Mouse (Mus musculus): ENCODE results near the gene Cntn4. TPM values are rescaled to one million over a fixed set of nuclear protein-coding genes. Genes with fewer than 3 reads are reported as not detected.

The Cntn4 gene
- total RNA-seq, 2 experiments from 2014 or later, result not detected

- intact Hi-C loops (cut with DNase I), result no loop called here
- DNase-seq, result no peak
These were observed 916.3 kb downstream of the Cntn4 start for GRCm38 (mm10) chr6:106593756-106594155.

GRCm38 (mm10) chr6:106617081-106617480, 939.6 kb downstream of the Cntn4 start:
- intact Hi-C loops (cut with DNase I), result no loop called here

GRCm38 (mm10) chr6:106621188-106621749, 943.8 kb downstream of the Cntn4 start:
- intact Hi-C loops (cut with DNase I), result no loop called here
- no peak for DNase-seq

More at GRCm38 (mm10) chr6:106617081-106617480, 939.6 kb downstream of the Cntn4 start:
- no peak for DNase-seq

- DNase-seq, result no peak
- intact Hi-C loops (cut with DNase I), result no loop called here
These were observed 965.6 kb downstream of the Cntn4 start for GRCm38 (mm10) chr6:106643026-106643425.

- intact Hi-C loops (cut with DNase I), result no loop called here
- DNase-seq, result peak; percentile 16 to 42
These were observed 968.2 kb downstream of the Cntn4 start for GRCm38 (mm10) chr6:106645496-106646211.

- no peak for DNase-seq
- intact Hi-C loops (cut with DNase I), result no loop called here
These were observed 969.5 kb downstream of the Cntn4 start for GRCm38 (mm10) chr6:106646945-106647344.

GRCm38 (mm10) chr6:106663780-106664651, 986.6 kb downstream of the Cntn4 start:
- peak; percentile 26 to 41 for DNase-seq
- intact Hi-C loops (cut with DNase I), result loop anchor here (5.0 kb wide), 1 partner anchor 138 kb away; the partner anchor contains the start of gene Crbn

- DNase-seq, result no peak
- intact Hi-C loops (cut with DNase I), result no loop called here
These were observed 998.1 kb downstream of the Cntn4 start for GRCm38 (mm10) chr6:106675581-106675980.

- no peak for DNase-seq
- intact Hi-C loops (cut with DNase I), result no loop called here
These were observed 1024.5 kb downstream of the Cntn4 start for GRCm38 (mm10) chr6:106701931-106702330.

GRCm38 (mm10) chr6:106705506-106706035, 1028.1 kb downstream of the Cntn4 start:
- intact Hi-C loops (cut with DNase I), result no loop called here
- no peak for DNase-seq

- intact Hi-C loops (cut with DNase I), result no loop called here
- DNase-seq, result no peak
These were observed 1048.2 kb downstream of the Cntn4 start for GRCm38 (mm10) chr6:106725642-106726041.

- intact Hi-C loops (cut with DNase I), result no loop called here
- DNase-seq, result no peak
These were observed 1048.6 kb downstream of the Cntn4 start for GRCm38 (mm10) chr6:106726078-106726477.

GRCm38 (mm10) chr6:106727703-106728102, 1050.2 kb downstream of the Cntn4 start:
- DNase-seq, result no peak
- intact Hi-C loops (cut with DNase I), result no loop called here

GRCm38 (mm10) chr6:106729682-106730314, 1052.3 kb downstream of the Cntn4 start:
- no peak for DNase-seq
- intact Hi-C loops (cut with DNase I), result no loop called here

- DNase-seq, result no peak
- intact Hi-C loops (cut with DNase I), result no loop called here
These were observed 1055.1 kb downstream of the Cntn4 start for GRCm38 (mm10) chr6:106732563-106732962.

GRCm38 (mm10) chr6:106738229-106738628, 1060.8 kb downstream of the Cntn4 start:
- no peak for DNase-seq
- intact Hi-C loops (cut with DNase I), result no loop called here

- DNase-seq, result no peak
- intact Hi-C loops (cut with DNase I), result no loop called here
These were observed 1062.9 kb downstream of the Cntn4 start for GRCm38 (mm10) chr6:106740244-106740825.

GRCm38 (mm10) chr6:106743556-106744233, 1066.2 kb downstream of the Cntn4 start:
- intact Hi-C loops (cut with DNase I), result no loop called here
- DNase-seq, result no peak

- intact Hi-C loops (cut with DNase I), result no loop called here
- no peak for DNase-seq
These were observed 1068.4 kb downstream of the Cntn4 start for GRCm38 (mm10) chr6:106745673-106746394.
